Mouse (Mus musculus): ENCODE measurements at regions not wholly inside any gene's neighbourhood (a gene's known extent, or its start where the extent isn't known, plus 50 kb on each side); places are given as distances from the start of the nearest gene placed in this dataset.

GRCm38 (mm10) chr15:62098791-62099660 is 1176.2 kb upstream of the A1bg start:
- no peak overlapping the region for H3K27ac ChIP-seq
- no peaks in the 10 kb centered on the region for H3K9me3 ChIP-seq
- no peak overlapping the region for H3K4me3 ChIP-seq (replicated peaks)
- H3K4me1 ChIP-seq, result peaks cover 9% of the 10 kb centered on the region
- H3K36me3 ChIP-seq, result no peaks in the 10 kb centered on the region
- no peak overlapping the region for H3K9ac ChIP-seq
- no peak overlapping the region for H3K4me2 ChIP-seq
- 34% methylated on average over 16 of the region's 16 CpGs for WGBS
- no peaks in the 10 kb centered on the region for H3K27me3 ChIP-seq (replicated peaks)
- peak; percentile 85 for ATAC-seq (ENCODE audit: insufficient read depth, low FRiP score, low read depth)

GRCm38 (mm10) chr15:62096778-62097177 is 1174.0 kb upstream of the A1bg start:
- 80% methylated on average over 7 of the region's 7 CpGs for WGBS
- Histone ChIP-seq H3K4me1 (peaks cover 16% of the 10 kb centered on the region), H3K9me3 (no peaks in the 10 kb centered on the region), H3K27me3 (replicated peaks) (no peaks in the 10 kb centered on the region), H3K9ac (no peak overlapping the region), H3K36me3 (no peaks in the 10 kb centered on the region), H3K27ac (no peak overlapping the region), H3K4me3 (replicated peaks) (no peak overlapping the region), H3K4me2 (no peak overlapping the region)
- no peak for ATAC-seq (ENCODE audit: insufficient read depth, low FRiP score, low read depth)

- H3K9ac ChIP-seq, result no peak overlapping the region
- H3K4me2 ChIP-seq, result no peak overlapping the region
- H3K27me3 ChIP-seq (replicated peaks), result no peaks in the 10 kb centered on the region
- no peaks in the 10 kb centered on the region for H3K36me3 ChIP-seq
- 80% methylated on average over 3 of the region's 3 CpGs for WGBS
- H3K4me1 ChIP-seq, result peaks cover 16% of the 10 kb centered on the region
- no peak overlapping the region for H3K4me3 ChIP-seq (replicated peaks)
- no peak for ATAC-seq (ENCODE audit: insufficient read depth, low FRiP score, low read depth)
- no peaks in the 10 kb centered on the region for H3K9me3 ChIP-seq
- no peak overlapping the region for H3K27ac ChIP-seq
These were observed 1172.4 kb upstream of the A1bg start for GRCm38 (mm10) chr15:62095198-62095597.

DNA sequence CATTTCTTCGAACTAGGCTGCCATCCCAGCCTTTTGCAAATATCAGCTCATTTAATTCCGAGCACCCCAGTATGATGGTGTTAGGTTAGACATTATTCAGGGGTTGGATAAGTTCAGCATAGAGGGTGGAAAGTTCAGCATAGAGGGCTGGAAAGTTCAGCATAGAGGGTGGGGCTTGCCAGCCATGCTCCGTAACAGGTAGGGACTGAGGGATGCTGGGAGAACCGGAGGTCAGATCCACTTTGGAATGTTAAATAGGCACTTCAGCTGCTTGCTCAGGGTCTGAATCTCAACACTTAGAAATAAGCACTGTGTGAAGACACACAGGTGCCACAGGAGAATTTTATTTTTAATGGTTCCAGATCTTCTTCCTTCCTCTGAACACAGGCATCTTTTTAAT is 1170.9 kb upstream of the A1bg start:
- Histone ChIP-seq H3K4me3 (replicated peaks) (no peak overlapping the region), H3K27ac (no peak overlapping the region), H3K27me3 (replicated peaks) (no peaks in the 10 kb centered on the region), H3K9ac (no peak overlapping the region), H3K36me3 (no peaks in the 10 kb centered on the region), H3K4me2 (no peak overlapping the region), H3K9me3 (no peaks in the 10 kb centered on the region), H3K4me1 (peaks cover 11% of the 10 kb centered on the region)
- ATAC-seq (ENCODE audit: insufficient read depth, low FRiP score, low read depth), result no peak
- WGBS, result 76% methylated on average over 4 of the region's 4 CpGs

- Histone ChIP-seq H3K4me1 (peaks cover 7% of the 10 kb centered on the region; the same call in 1 of the 2 replicates), H3K4me2 (no peak overlapping the region), H3K9ac (no peak overlapping the region), H3K4me3 (replicated peaks) (no peak overlapping the region), H3K36me3 (no peaks in the 10 kb centered on the region), H3K27me3 (replicated peaks) (no peaks in the 10 kb centered on the region), H3K27ac (0 out of 2 replicates have a peak overlapping the region, but pooled peaks have one; percentile 6), H3K9me3 (no peaks in the 10 kb centered on the region)
- WGBS, result 16% methylated on average over 5 of the region's 5 CpGs
- ATAC-seq (ENCODE audit: insufficient read depth, low FRiP score, low read depth), result no peak
These were observed 1169.9 kb upstream of the A1bg start for GRCm38 (mm10) chr15:62092671-62093185.

GRCm38 (mm10) chr15:62091746-62092659 is 1169.2 kb upstream of the A1bg start:
- H3K9ac ChIP-seq, result no peak overlapping the region
- no peak overlapping the region for H3K4me3 ChIP-seq (replicated peaks)
- 68% methylated on average over 12 of the region's 12 CpGs for WGBS
- ATAC-seq (ENCODE audit: insufficient read depth, low FRiP score, low read depth), result no peak
- 0 out of 2 replicates have a peak overlapping the region, but pooled peaks have one; percentile 6 for H3K27ac ChIP-seq
- H3K4me1 ChIP-seq, result peaks cover 7% of the 10 kb centered on the region; the same call in 1 of the 2 replicates
- H3K9me3 ChIP-seq, result no peaks in the 10 kb centered on the region
- H3K27me3 ChIP-seq (replicated peaks), result no peaks in the 10 kb centered on the region
- no peaks in the 10 kb centered on the region for H3K36me3 ChIP-seq
- H3K4me2 ChIP-seq, result no peak overlapping the region

- WGBS, result 89% methylated on average over 5 of the region's 5 CpGs
These were observed 1168.3 kb upstream of the A1bg start for GRCm38 (mm10) chr15:62091144-62091543.

GRCm38 (mm10) chr15:62088341-62088740 is 1165.5 kb upstream of the A1bg start:
- no peak overlapping the region for H3K9ac ChIP-seq
- H3K4me1 ChIP-seq, result peaks cover 7% of the 10 kb centered on the region; the same call in 1 of the 2 replicates
- H3K27me3 ChIP-seq (replicated peaks), result no peaks in the 10 kb centered on the region
- no peak overlapping the region for H3K27ac ChIP-seq
- 89% methylated on average over 4 of the region's 4 CpGs for WGBS
- H3K36me3 ChIP-seq, result no peaks in the 10 kb centered on the region
- no peak overlapping the region for H3K4me2 ChIP-seq
- ATAC-seq (ENCODE audit: insufficient read depth, low FRiP score, low read depth), result no peak
- H3K4me3 ChIP-seq (replicated peaks), result no peak overlapping the region
- no peaks in the 10 kb centered on the region for H3K9me3 ChIP-seq

More at GRCm38 (mm10) chr15:62091144-62091543, 1168.3 kb upstream of the A1bg start:
- Histone ChIP-seq H3K27me3 (replicated peaks) (no peaks in the 10 kb centered on the region), H3K4me1 (peaks cover 7% of the 10 kb centered on the region; the same call in 1 of the 2 replicates), H3K4me3 (replicated peaks) (no peak overlapping the region), H3K9me3 (no peaks in the 10 kb centered on the region), H3K9ac (no peak overlapping the region), H3K36me3 (no peaks in the 10 kb centered on the region), H3K4me2 (no peak overlapping the region), H3K27ac (no peak overlapping the region)
- ATAC-seq (ENCODE audit: insufficient read depth, low FRiP score, low read depth), result no peak

DNA sequence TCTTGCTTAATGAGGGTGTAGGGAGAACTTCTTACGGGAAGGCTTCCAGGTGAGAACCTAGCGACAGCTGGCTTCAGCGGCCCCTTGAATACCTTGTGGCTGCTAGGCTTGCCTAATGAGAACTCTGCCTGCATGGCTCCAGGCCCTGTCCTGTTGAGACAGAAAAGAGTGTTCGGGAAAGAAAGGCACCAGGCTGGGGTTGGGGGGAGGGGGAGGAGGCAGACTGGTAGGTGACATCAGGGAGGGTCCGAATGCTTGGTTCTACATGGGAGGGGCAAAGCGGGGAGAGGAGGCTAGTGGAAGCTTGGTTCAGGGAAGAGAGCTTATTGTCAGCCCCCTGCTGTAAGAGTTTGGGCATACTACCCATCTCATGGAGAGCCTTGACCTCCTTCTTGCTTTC is 1164.9 kb upstream of the A1bg start:
- no peak overlapping the region for H3K27ac ChIP-seq
- H3K9me3 ChIP-seq, result no peaks in the 10 kb centered on the region
- H3K27me3 ChIP-seq (replicated peaks), result no peaks in the 10 kb centered on the region
- 63% methylated on average over 6 of the region's 6 CpGs for WGBS
- ATAC-seq (ENCODE audit: insufficient read depth, low FRiP score, low read depth), result no peak
- peaks cover 5% of the 10 kb centered on the region; the same call in 1 of the 2 replicates for H3K4me1 ChIP-seq
- H3K36me3 ChIP-seq, result no peaks in the 10 kb centered on the region
- no peak overlapping the region for H3K9ac ChIP-seq
- no peak overlapping the region for H3K4me3 ChIP-seq (replicated peaks)
- no peak overlapping the region for H3K4me2 ChIP-seq

- no peak overlapping the region for H3K4me3 ChIP-seq (replicated peaks)
- H3K4me1 ChIP-seq, result no peaks in the 10 kb centered on the region
- no peak for ATAC-seq (ENCODE audit: insufficient read depth, low FRiP score, low read depth)
- no peaks in the 10 kb centered on the region for H3K27me3 ChIP-seq (replicated peaks)
- 89% methylated on average over 3 of the region's 3 CpGs for WGBS
- H3K36me3 ChIP-seq, result no peaks in the 10 kb centered on the region
- no peak overlapping the region for H3K9ac ChIP-seq
- H3K4me2 ChIP-seq, result no peak overlapping the region
- H3K27ac ChIP-seq, result no peak overlapping the region
- no peaks in the 10 kb centered on the region for H3K9me3 ChIP-seq
These were observed 1163.2 kb upstream of the A1bg start for GRCm38 (mm10) chr15:62086037-62086436.

DNA sequence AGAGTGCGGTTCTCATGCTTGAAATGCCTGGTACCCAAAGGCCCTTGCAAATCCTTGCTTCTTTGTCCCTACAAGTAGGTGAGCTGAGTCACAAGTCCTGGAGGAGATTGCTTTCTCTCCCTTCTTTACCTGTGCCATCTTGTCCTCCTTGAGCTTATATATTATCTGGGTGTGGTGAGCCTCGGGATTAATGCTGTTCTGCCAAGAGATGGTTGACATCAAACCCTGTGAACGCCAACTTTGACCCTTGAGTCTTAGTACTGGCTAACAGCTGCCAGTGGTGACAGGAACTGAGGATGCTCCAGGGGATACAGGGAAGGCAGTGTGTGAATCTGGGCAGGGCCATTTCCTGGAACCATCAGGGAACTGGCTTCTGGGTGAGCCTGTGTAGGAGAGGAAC is 1160.5 kb upstream of the A1bg start:
- no peaks in the 10 kb centered on the region for H3K36me3 ChIP-seq
- WGBS, result 86% methylated on average over 3 of the region's 3 CpGs
- no peak overlapping the region for H3K4me3 ChIP-seq (replicated peaks)
- no peak for ATAC-seq (ENCODE audit: insufficient read depth, low FRiP score, low read depth)
- H3K9ac ChIP-seq, result no peak overlapping the region
- no peaks in the 10 kb centered on the region for H3K9me3 ChIP-seq
- H3K27me3 ChIP-seq (replicated peaks), result no peaks in the 10 kb centered on the region
- H3K4me1 ChIP-seq, result peaks cover 3% of the 10 kb centered on the region; the same call in 1 of the 2 replicates
- no peak overlapping the region for H3K4me2 ChIP-seq
- H3K27ac ChIP-seq, result no peak overlapping the region
